Mouse (Mus musculus) midbrain, embryonic 16.5 days (tissue): ENCODE results near the gene Immp2l. TPM values are rescaled to one million over a fixed set of nuclear protein-coding genes. Genes with fewer than 3 reads are reported as not detected.

Experiments
- ATAC-seq: fragments of 200-750 bp; cut with Nextera tagmentation; 2 replicates; pipeline ENCODE4 v1.8.0; 2017; ENCODE audit warnings: moderate TSS enrichment
- H3K27ac ChIP-seq: fragments of 300-500 bp; sonication (generic); 2 replicates; pipeline ENCODE4 v1.5.1; 2014; ENCODE audit warnings: mild to moderate bottlenecking, low read length, mixed read lengths
- H3K27me3 ChIP-seq: fragments of 300-500 bp; sonication (generic); 2 replicates; pipeline ENCODE4 v1.6.1; 2014; ENCODE audit warnings: low read depth, low read length, mixed read lengths; ENCODE audit not compliant: control insufficient read depth, insufficient read depth
- H3K36me3 ChIP-seq: fragments of 300-500 bp; sonication (generic); 2 replicates; pipeline ENCODE4 v1.6.1; 2014; ENCODE audit warnings: mild to moderate bottlenecking, low read length, moderate library complexity, mixed read lengths; ENCODE audit not compliant: control insufficient read depth, insufficient read depth
- H3K4me1 ChIP-seq: fragments of 300-500 bp; sonication (generic); 2 replicates; pipeline ENCODE4 v1.6.1; 2014; ENCODE audit warnings: mild to moderate bottlenecking, low read length, mixed read lengths; ENCODE audit not compliant: control insufficient read depth, insufficient read depth
- H3K4me2 ChIP-seq: fragments of 300-500 bp; sonication (generic); 2 replicates; pipeline ENCODE4 v1.6.1; 2014; ENCODE audit warnings: mild to moderate bottlenecking, low read length, mixed read lengths
- H3K4me3 ChIP-seq: fragments of 300-500 bp; sonication (generic); 2 replicates; pipeline ENCODE4 v1.5.1; 2014; ENCODE audit warnings: low read depth, mild to moderate bottlenecking, low read length, moderate library complexity, mixed read lengths
- H3K9ac ChIP-seq: fragments of 300-500 bp; sonication (generic); 2 replicates; pipeline ENCODE4 v1.6.1; 2014; ENCODE audit warnings: low read depth, low read length, mixed read lengths
- H3K9me3 ChIP-seq: fragments of 300-500 bp; sonication (generic); replicated peaks from 2 replicates; pipeline ENCODE4 v1.6.1; 2014; ENCODE audit warnings: mild to moderate bottlenecking, low read length, mixed read lengths; ENCODE audit not compliant: control insufficient read depth, poor library complexity, severe bottlenecking
- WGBS: fragments of 180-500 bp; shearing (Covaris S2); extraction: QIAGEN DNeasy Blood & Tissue Kit; methylation state at CpG from one replicate; pipeline ENCODE4 v1.1.7; 2014; 5-methylcytosine and 5-hydroxymethylcytosine counted together
- polyA plus RNA-seq: library from polyadenylated mRNA; unstranded; fragments of >200 nt; fragmentation: Nextera tagmentation; extraction: Ambion mirVana; gene quantifications from 2 replicates; pipeline ENCODE4 v1.2.1, GENCODE M21; 2015

The Immp2l gene
- polyA plus RNA-seq, 1 experiment from 2014 or later, result 6.6 TPM

- Histone ChIP-seq H3K9ac (no peak overlapping the region), H3K4me1 (no peaks in the 10 kb centered on the region), H3K9me3 (no peaks in the 10 kb centered on the region), H3K27ac (no peak overlapping the region), H3K4me3 (no peak overlapping the region), H3K36me3 (no peaks in the 10 kb centered on the region), H3K4me2 (no peak overlapping the region), H3K27me3 (no peaks in the 10 kb centered on the region)
- 76% methylated on average over 3 of the region's 3 CpGs for WGBS
- ATAC-seq, result no peak
These were observed 854.6 kb downstream of the Immp2l start for GRCm38 (mm10) chr12:41878493-41878892.

DNA sequence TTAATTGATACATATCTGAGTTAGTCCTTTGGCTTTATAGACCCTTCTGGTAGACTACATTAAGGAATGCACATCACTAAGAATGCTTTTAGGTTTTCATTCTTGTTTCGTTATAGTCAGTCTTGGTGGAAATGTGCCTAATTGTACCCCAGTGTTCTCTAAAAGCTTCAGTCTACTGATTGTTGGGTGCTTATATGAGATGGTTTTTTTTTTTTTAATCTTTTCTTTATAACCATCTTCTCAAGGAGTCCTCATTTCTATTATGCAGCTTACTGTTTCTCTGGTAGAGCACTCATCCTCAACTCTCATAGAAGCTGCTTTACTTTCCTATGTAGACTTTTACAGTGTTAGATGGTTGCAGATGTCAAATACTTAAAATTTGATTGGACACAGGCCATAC, 855.1 kb downstream of the Immp2l start:
- no peak overlapping the region for H3K4me2 ChIP-seq
- H3K36me3 ChIP-seq, result no peaks in the 10 kb centered on the region
- H3K4me1 ChIP-seq, result no peaks in the 10 kb centered on the region
- no peak overlapping the region for H3K9ac ChIP-seq
- 91% methylated on average over 1 of the region's 1 CpGs for WGBS
- H3K27me3 ChIP-seq, result no peaks in the 10 kb centered on the region
- ATAC-seq, result no peak
- no peak overlapping the region for H3K27ac ChIP-seq
- no peaks in the 10 kb centered on the region for H3K9me3 ChIP-seq
- no peak overlapping the region for H3K4me3 ChIP-seq

- Histone ChIP-seq H3K27me3 (no peaks in the 10 kb centered on the region), H3K36me3 (no peaks in the 10 kb centered on the region), H3K4me2 (no peak overlapping the region), H3K4me1 (no peaks in the 10 kb centered on the region), H3K9ac (no peak overlapping the region), H3K27ac (no peak overlapping the region), H3K4me3 (no peak overlapping the region), H3K9me3 (no peaks in the 10 kb centered on the region)
- WGBS, result 75% methylated on average over 1 of the region's 1 CpGs
- ATAC-seq, result no peak
These were observed 855.5 kb downstream of the Immp2l start for GRCm38 (mm10) chr12:41879412-41879811.

DNA sequence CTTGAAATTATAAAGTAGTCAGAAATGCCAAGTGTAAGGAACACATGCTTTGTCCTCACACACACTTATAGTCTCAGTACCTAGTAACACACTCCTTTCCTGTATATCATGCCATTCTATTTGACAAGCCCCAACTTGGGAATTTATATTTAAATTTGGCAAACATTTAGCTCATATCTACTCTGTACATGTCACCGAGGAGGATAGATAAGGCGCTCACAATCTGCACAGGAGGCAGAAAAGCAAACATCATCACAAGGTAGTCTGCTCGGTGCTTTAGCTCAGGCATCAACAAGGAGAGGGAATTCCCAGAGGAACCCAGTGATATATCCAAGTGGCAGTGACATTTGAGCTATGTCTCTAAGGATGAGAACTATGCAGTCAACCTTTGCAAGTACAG, 856.9 kb downstream of the Immp2l start:
- Histone ChIP-seq H3K9ac (no peak overlapping the region), H3K27ac (no peak overlapping the region), H3K4me2 (no peak overlapping the region), H3K27me3 (no peaks in the 10 kb centered on the region), H3K36me3 (no peaks in the 10 kb centered on the region), H3K9me3 (no peaks in the 10 kb centered on the region), H3K4me1 (no peaks in the 10 kb centered on the region), H3K4me3 (no peak overlapping the region)
- no peak for ATAC-seq
- WGBS, result 96% methylated on average over 3 of the region's 3 CpGs

DNA sequence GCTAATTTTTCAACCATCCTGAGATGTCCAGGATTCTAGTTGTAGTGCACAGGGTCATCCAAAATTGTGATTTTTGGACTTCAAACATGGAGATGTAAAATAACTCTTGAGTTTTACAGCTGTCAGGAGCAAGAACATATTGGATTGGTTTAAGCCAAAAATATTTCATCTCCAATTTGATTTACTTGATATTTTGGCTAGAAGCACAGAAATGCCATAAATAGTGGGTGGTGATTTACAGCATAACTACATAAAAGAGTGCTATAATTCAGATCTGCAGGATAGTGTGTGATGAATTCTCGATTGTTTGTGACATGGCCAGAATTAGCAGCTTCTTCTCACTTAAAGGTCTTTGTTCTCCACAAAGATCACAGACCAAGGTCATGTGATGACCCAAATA, 884.1 kb downstream of the Immp2l start:
- no peak overlapping the region for H3K9ac ChIP-seq
- WGBS, result 79% methylated on average over 1 of the region's 1 CpGs
- no peak overlapping the region for H3K4me3 ChIP-seq
- H3K4me2 ChIP-seq, result no peak overlapping the region
- no peak for ATAC-seq
- no peaks in the 10 kb centered on the region for H3K9me3 ChIP-seq
- H3K4me1 ChIP-seq, result no peaks in the 10 kb centered on the region
- H3K36me3 ChIP-seq, result no peaks in the 10 kb centered on the region
- H3K27me3 ChIP-seq, result no peaks in the 10 kb centered on the region
- H3K27ac ChIP-seq, result no peak overlapping the region

- H3K36me3 ChIP-seq, result no peaks in the 10 kb centered on the region
- H3K4me3 ChIP-seq, result no peak overlapping the region
- H3K27ac ChIP-seq, result no peak overlapping the region
- no peaks in the 10 kb centered on the region for H3K27me3 ChIP-seq
- H3K4me2 ChIP-seq, result no peak overlapping the region
- no peak overlapping the region for H3K9ac ChIP-seq
- H3K9me3 ChIP-seq, result no peaks in the 10 kb centered on the region
- no peaks in the 10 kb centered on the region for H3K4me1 ChIP-seq
- 83% methylated on average over 3 of the region's 3 CpGs for WGBS
- ATAC-seq, result no peak
These were observed 887.7 kb downstream of the Immp2l start for GRCm38 (mm10) chr12:41911626-41912025.

DNA sequence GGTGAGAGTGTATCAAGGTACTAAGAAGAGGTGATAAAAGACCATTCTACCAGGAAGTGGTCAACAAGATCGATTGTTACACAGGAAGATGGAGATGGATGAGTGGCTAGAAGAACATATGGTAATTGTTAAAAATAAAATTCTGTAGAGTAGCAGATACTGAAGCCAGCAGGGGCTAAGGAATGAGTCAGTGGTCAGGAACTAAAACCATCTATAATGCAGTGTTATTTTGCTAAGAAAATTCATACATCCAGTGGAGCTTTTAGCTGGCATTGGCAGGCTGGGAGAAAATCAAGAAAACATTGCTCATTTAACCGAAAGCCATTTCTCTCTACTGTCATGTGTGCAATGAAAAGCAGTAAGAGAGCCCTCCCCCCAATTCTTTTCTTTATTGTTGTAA, 913.9 kb downstream of the Immp2l start:
- Histone ChIP-seq H3K9ac (no peak overlapping the region), H3K4me3 (no peak overlapping the region), H3K4me1 (no peaks in the 10 kb centered on the region), H3K27ac (no peak overlapping the region), H3K4me2 (no peak overlapping the region), H3K9me3 (no peaks in the 10 kb centered on the region), H3K36me3 (no peaks in the 10 kb centered on the region), H3K27me3 (no peaks in the 10 kb centered on the region)
- WGBS, result 91% methylated on average over 2 of the region's 2 CpGs
- no peak for ATAC-seq

DNA sequence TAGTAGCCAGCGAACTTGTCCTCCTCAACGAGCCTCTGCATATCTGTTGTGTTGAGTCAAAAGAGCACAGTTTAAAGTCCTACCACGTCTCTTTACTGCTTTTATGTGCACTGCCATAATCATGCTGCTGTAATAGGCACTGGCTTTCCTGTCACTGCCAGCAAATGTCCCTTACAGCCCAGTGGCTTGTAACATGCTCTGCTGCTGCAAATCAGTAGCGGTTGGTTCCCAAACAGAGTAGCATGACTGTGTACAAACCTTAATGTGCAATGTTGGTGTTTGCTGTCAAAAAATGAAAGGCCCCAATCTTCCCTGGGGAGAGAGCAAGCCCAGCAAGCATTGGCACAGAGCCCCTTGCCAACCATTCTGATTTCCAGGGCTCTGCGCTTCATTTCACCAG, 918.0 kb downstream of the Immp2l start:
- H3K9ac ChIP-seq, result no peak overlapping the region
- no peak overlapping the region for H3K4me2 ChIP-seq
- H3K27ac ChIP-seq, result no peak overlapping the region
- ATAC-seq, result no peak; the same call in 1 of the 2 replicates
- H3K4me3 ChIP-seq, result no peak overlapping the region
- no peaks in the 10 kb centered on the region for H3K9me3 ChIP-seq
- 72% methylated on average over 5 of the region's 5 CpGs for WGBS
- no peaks in the 10 kb centered on the region for H3K4me1 ChIP-seq
- no peaks in the 10 kb centered on the region for H3K27me3 ChIP-seq
- H3K36me3 ChIP-seq, result no peaks in the 10 kb centered on the region

DNA sequence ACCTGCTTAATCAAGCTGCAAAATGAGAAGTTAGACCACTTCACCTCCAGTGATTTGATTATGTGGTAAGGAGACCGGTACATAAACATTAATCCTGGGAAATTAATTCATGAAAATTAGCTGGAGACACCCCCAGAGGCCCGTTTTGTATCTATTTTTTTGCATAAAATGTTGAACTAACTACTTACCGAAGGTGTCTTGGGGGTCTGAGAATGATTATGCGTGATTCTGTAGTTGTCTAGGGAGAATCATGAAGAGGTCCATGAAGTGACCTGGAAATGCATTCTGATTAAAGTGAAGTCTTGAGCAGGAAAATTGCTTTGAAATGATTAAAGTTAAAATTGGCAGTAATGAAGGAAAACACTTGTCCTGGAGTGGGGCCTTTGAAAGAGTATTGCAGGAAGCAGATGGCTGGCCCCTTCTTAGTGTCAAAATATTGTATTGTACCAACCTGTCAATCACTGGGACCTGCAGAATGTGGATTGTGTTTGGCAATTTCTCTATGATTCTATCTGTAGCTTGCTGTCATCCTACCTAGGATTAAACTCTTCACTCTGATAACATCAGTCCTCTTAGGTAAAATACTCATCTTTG, 920.3 kb downstream of the Immp2l start:
- no peaks in the 10 kb centered on the region for H3K36me3 ChIP-seq
- WGBS, result 44% methylated on average over 4 of the region's 4 CpGs
- no peak overlapping the region for H3K9ac ChIP-seq
- no peak for ATAC-seq
- H3K27me3 ChIP-seq, result no peaks in the 10 kb centered on the region
- H3K4me2 ChIP-seq, result no peak overlapping the region
- H3K27ac ChIP-seq, result no peak overlapping the region
- no peak overlapping the region for H3K4me3 ChIP-seq
- H3K9me3 ChIP-seq, result no peaks in the 10 kb centered on the region
- no peaks in the 10 kb centered on the region for H3K4me1 ChIP-seq
